ENCODE assay signal across 8 mouse cellular contexts in the genomic region with DNA sequence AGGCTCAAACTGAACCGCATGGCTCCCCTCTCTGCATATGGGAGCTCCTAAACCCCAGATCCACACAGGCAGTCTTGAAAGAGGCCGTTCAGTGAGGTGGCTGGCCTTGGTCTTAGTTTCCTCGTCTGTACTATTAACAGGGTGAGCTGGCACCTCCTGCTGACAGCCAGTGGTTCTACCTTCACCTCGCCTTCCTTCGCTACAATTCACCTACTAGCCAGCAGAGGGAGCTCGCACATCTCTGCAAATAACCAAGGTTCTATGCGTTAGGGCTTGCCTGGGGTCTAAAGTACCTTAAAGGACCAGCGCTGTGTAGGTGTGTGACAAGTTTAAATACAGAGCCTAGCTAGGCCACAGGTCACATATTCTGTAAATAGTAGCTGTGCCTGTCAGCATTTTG. TPM values are rescaled to one million over a fixed set of nuclear protein-coding genes. Genes with fewer than 3 reads are reported as not detected.
DNase-seq lines count a peak whose midpoint lies in the region; ATAC-seq and TF ChIP-seq lines count a peak whose summit lies in the region.

No protein-coding gene starts in this region.

- H3K4me1 ChIP-seq in embryonic facial prominence, embryonic 11.5 days (ENCODE audit: control insufficient read depth, insufficient read depth, low read length) = no peaks in the 10 kb centered on the region
- peaks cover 5% of the 10 kb centered on the region for H3K4me1 ChIP-seq in heart, adult 2 months (ENCODE audit: control insufficient read depth, insufficient read depth, low read length)
- peaks cover 14% of the 10 kb centered on the region; the same call in 1 of the 2 replicates for H3K4me1 ChIP-seq in limb, embryonic 12.5 days (replicated peaks)
- peaks cover 18% of the 10 kb centered on the region for H3K4me1 ChIP-seq in midbrain, embryonic 15.5 days

- no peak overlapping the region for H3K4me3 ChIP-seq in embryonic facial prominence, embryonic 11.5 days (ENCODE audit: low read depth, low read length)
- no peak overlapping the region for H3K4me3 ChIP-seq in heart, adult 2 months
- H3K4me3 ChIP-seq in limb, embryonic 12.5 days (replicated peaks) = no peak overlapping the region
- no peak overlapping the region for H3K4me3 ChIP-seq in midbrain, embryonic 15.5 days

- no peaks in the 10 kb centered on the region for H3K27me3 ChIP-seq in embryonic facial prominence, embryonic 11.5 days (ENCODE audit: control insufficient read depth, insufficient read depth, low read length)
- no peaks in the 10 kb centered on the region for H3K27me3 ChIP-seq in heart, adult 2 months (ENCODE audit: control insufficient read depth, insufficient read depth, low read length)
- H3K27me3 ChIP-seq in limb, embryonic 12.5 days = no peaks in the 10 kb centered on the region
- H3K27me3 ChIP-seq in midbrain, embryonic 15.5 days (replicated peaks) = no peaks in the 10 kb centered on the region

- no peak overlapping the region for H3K9ac ChIP-seq in embryonic facial prominence, embryonic 11.5 days (replicated peaks; ENCODE audit: low read length)
- no peak overlapping the region for H3K9ac ChIP-seq in heart, adult 2 months (ENCODE audit: low read depth, low read length)
- no peak overlapping the region for H3K9ac ChIP-seq in limb, embryonic 12.5 days (replicated peaks)
- no peak overlapping the region for H3K9ac ChIP-seq in midbrain, embryonic 15.5 days

- no peak; the same call in 1 of the 2 replicates for TF ChIP-seq CTCF in heart, adult 2 months (IDR thresholded peaks at IDR 0.05)

- peak; percentile 97 for DNase-seq in 3T3-L1 (ENCODE audit: low read depth, low spot score)
- DNase-seq in adrenal gland, postnatal 14 days = peak; percentile 89
- DNase-seq in embryonic facial prominence, embryonic 11.5 days (ENCODE audit: low spot score) = peak; percentile 92
- DNase-seq in heart, adult 2 months = peak; percentile 84 to 85
- DNase-seq in kidney, adult 8-10 months = peak; percentile 83 to 94
- DNase-seq in spleen, adult 18-20 months = peak; percentile 53 to 77

- intact Hi-C loops in heart, adult 2 months (cut with DNase I) = loop anchor here (1.0 to 10.0 kb wide), 4 partner anchors 50 to 280 kb away; no protein-coding TSS in a partner anchor

- no peak overlapping the region for H3K27ac ChIP-seq in embryonic facial prominence, embryonic 11.5 days (replicated peaks; ENCODE audit: low read depth, low read length)
- H3K27ac ChIP-seq in heart, adult 2 months = no peak overlapping the region
- no peak overlapping the region for H3K27ac ChIP-seq in limb, embryonic 12.5 days
- H3K27ac ChIP-seq in midbrain, embryonic 15.5 days = no peak overlapping the region

- peak; percentile 25; the same call in 1 of the 2 replicates for ATAC-seq in embryonic facial prominence, embryonic 11.5 days (replicated peaks; ENCODE audit: insufficient number of reproducible peaks, low FRiP score, low TSS enrichment, low read depth)
- ATAC-seq in limb, embryonic 12.5 days (ENCODE audit: insufficient number of reproducible peaks, insufficient read depth, low FRiP score, low TSS enrichment, low read depth) = peak; percentile 60
- ATAC-seq in midbrain, embryonic 15.5 days (replicated peaks) = peak; percentile 55

- H3K36me3 ChIP-seq in embryonic facial prominence, embryonic 11.5 days (replicated peaks; ENCODE audit: control insufficient read depth, insufficient read depth, low read depth, low read length) = no peaks in the 10 kb centered on the region
- H3K36me3 ChIP-seq in heart, adult 2 months (ENCODE audit: control insufficient read depth, insufficient read depth, low read length) = no peaks in the 10 kb centered on the region
- H3K36me3 ChIP-seq in limb, embryonic 12.5 days = no peaks in the 10 kb centered on the region
- H3K36me3 ChIP-seq in midbrain, embryonic 15.5 days (replicated peaks) = no peaks in the 10 kb centered on the region

- TF ChIP-seq POLR2A in heart, adult 2 months (IDR thresholded peaks at IDR 0.05; ENCODE audit: insufficient read depth, low read depth, low read length) = no peak

- WGBS in embryonic facial prominence, embryonic 11.5 days = 6% methylated on average over 8 of the region's 8 CpGs
- WGBS in heart, adult 2 months = 7% methylated on average over 8 of the region's 8 CpGs
- WGBS in limb, embryonic 12.5 days = 3% methylated on average over 8 of the region's 8 CpGs
- 7% methylated on average over 8 of the region's 8 CpGs for WGBS in midbrain, embryonic 15.5 days

- peak; percentile 94 for TF ChIP-seq EP300 in heart, adult 2 months (IDR thresholded peaks at IDR 0.05; ENCODE audit: insufficient read depth, low read depth, low read length)

- no peak overlapping the region for H3K4me2 ChIP-seq in embryonic facial prominence, embryonic 11.5 days (ENCODE audit: low read depth, low read length)
- no peak overlapping the region for H3K4me2 ChIP-seq in limb, embryonic 12.5 days
- H3K4me2 ChIP-seq in midbrain, embryonic 15.5 days = no peak overlapping the region

- H3K79me2 ChIP-seq in heart, adult 2 months (replicated peaks; ENCODE audit: control insufficient read depth, insufficient read depth, low read length) = no peaks in the 10 kb centered on the region

- H3K9me3 ChIP-seq in embryonic facial prominence, embryonic 11.5 days (replicated peaks; ENCODE audit: control insufficient read depth, low read length) = no peaks in the 10 kb centered on the region
- no peaks in the 10 kb centered on the region for H3K9me3 ChIP-seq in limb, embryonic 12.5 days
- no peaks in the 10 kb centered on the region for H3K9me3 ChIP-seq in midbrain, embryonic 15.5 days

RNA-seq across cellular contexts. Expression of a gene that starts 9.9 kb away (rescaled TPM):
- total RNA-seq in adrenal gland, postnatal 14 days (2021) = not detected in 2 replicates
- polyA plus RNA-seq in embryonic facial prominence, embryonic 11.5 days (2014; fragmentation: Nextera tagmentation; extraction: Ambion mirVana) = not detected in 2 replicates
- not detected for total RNA-seq in heart, adult 2 months (2021)
- not detected in 2 replicates for polyA plus RNA-seq in heart, adult 2 months (2012; rRNA removed)
- polyA plus RNA-seq in limb, embryonic 12.5 days (2016; fragmentation: Nextera tagmentation; extraction: Ambion mirVana) = not detected in 2 replicates
- 0.09 TPM in 1 of 2 replicates, not detected in the other for polyA plus RNA-seq in midbrain, embryonic 15.5 days (2015; fragmentation: Nextera tagmentation; extraction: Ambion mirVana)

RNA-seq across cellular contexts. Expression of a gene that starts 28.5 kb away (rescaled TPM):
- 28.2 and 30.2 TPM in 2 replicates for total RNA-seq in adrenal gland, postnatal 14 days (2021)
- polyA plus RNA-seq in embryonic facial prominence, embryonic 11.5 days (2014; fragmentation: Nextera tagmentation; extraction: Ambion mirVana) = 272 and 278 TPM in 2 replicates
- total RNA-seq in heart, adult 2 months (2021) = 10 to 100 TPM; 45.7 to 53.4 TPM
- 59.5 and 104 TPM in 2 replicates for polyA plus RNA-seq in heart, adult 2 months (2012; rRNA removed)
- polyA plus RNA-seq in limb, embryonic 12.5 days (2016; fragmentation: Nextera tagmentation; extraction: Ambion mirVana) = 217 TPM in 2 replicates
- 214 and 222 TPM in 2 replicates for polyA plus RNA-seq in midbrain, embryonic 15.5 days (2015; fragmentation: Nextera tagmentation; extraction: Ambion mirVana)
